20 mouse cellular contexts compared by ENCODE assay signal in the genomic region with DNA sequence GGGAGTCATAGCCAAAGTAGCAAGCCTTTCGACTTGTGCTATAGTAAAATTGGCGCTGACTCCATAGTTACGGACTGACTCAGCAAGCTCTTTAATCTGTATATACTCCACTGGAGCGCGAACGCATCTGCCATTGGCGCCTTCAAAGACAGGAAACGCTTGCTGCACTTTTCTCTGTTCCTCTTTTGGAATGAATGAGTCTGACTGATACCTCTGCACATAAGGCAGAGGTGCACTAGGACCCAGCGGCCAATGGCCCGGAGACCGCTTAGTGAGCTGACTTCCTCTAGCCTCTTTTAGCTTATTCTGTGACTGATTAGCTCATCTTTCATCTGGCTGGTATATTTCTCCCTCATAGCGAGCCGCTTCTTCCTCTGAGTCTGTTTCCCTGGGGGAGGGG. TPM values are rescaled to one million over a fixed set of nuclear protein-coding genes. Genes with fewer than 3 reads are reported as not detected.
"Had no signal": no experiment of that assay in that cellular context is flagged by ENCODE, and none has a peak within 500 bp of the region (broad histone marks: within the 10 kb centered on the region; RNA-seq: fewer than 3 reads in every experiment).

No protein-coding gene starts in this region.

RNA-seq across cellular contexts. Expression of gene Nxpe5, which starts 9.1 kb away (rescaled TPM):
- total RNA-seq: forebrain, postnatal 0 days had no signal
- polyA plus RNA-seq: cortical plate, adult 2 months; embryonic facial prominence, embryonic 10.5 days; embryonic facial prominence, embryonic 11.5 days; embryonic facial prominence, embryonic 12.5 days; embryonic facial prominence, embryonic 13.5 days; embryonic facial prominence, embryonic 14.5 days; embryonic facial prominence, embryonic 15.5 days; erythroblast, embryonic 14.5 days; forebrain, embryonic 10.5 days; forebrain, embryonic 11.5 days; forebrain, embryonic 12.5 days; forebrain, embryonic 13.5 days; forebrain, embryonic 14.5 days; forebrain, embryonic 15.5 days; forebrain, embryonic 16.5 days; forebrain, postnatal 0 days; frontal cortex, adult 2 months; heart, embryonic 10.5 days; heart, embryonic 11.5 days; heart, embryonic 12.5 days had no signal
